Mouse (Mus musculus) megakaryocyte, embryonic 14.5 days (primary cell): Measurements from ENCODE around the gene Rassf8.

Source experiments
- FLI1 ChIP-seq: IDR thresholded peaks from 2 replicates; pipeline ENCODE4 v1.6.1; 2012; ENCODE audit warnings: low read length, inconsistent platforms, mixed read lengths
- GATA1 ChIP-seq: IDR thresholded peaks from 3 replicates; pipeline ENCODE4 v1.6.1; 2012; ENCODE audit warnings: mixed read lengths, low read length, inconsistent platforms, borderline replicate concordance

DNA sequence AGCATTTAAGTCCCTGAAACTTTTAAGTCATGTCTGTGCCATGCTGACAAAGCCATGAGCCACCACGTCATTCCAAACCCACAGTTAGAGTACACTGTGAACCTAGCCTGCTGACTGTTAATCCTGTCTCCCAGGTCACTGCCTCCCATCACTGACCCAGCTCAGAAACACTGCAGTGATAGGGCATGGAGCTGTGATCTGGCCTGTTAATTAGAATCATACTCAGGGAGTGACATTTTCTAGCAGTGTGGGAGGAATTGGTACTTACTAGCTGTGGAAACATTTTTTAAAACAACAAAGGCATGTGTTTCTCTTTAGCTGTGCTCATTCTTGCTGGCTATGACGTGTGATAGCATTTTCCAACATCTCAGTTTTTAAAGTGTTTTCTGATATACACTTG lies 35.4 kb downstream of the Rassf8 start:
- no peak for TF ChIP-seq GATA1
- TF ChIP-seq FLI1: no peak
